Mouse (Mus musculus): Measurements from ENCODE around the gene Klk6.

- TF ChIP-seq CTCF (IDR thresholded peaks at IDR 0.05; ENCODE audit: borderline replicate concordance, insufficient read depth, low read depth, low read length) (no peak), POLR2A (IDR thresholded peaks at IDR 0.05; ENCODE audit: borderline replicate concordance, insufficient read depth, low read length) (no peak)
These were observed 32.0 kb downstream of the Klk6 start for GRCm38 (mm10) chr7:43856307-43856706.
